Mouse (Mus musculus) left cerebral cortex, postnatal 36 days (tissue): ENCODE results near the gene Drd4. TPM values are rescaled to one million over a fixed set of nuclear protein-coding genes. Genes with fewer than 3 reads are reported as not detected.
"Not testable (repeated sequence)": the region's sequence is repeated elsewhere in the genome, so short reads cannot be mapped to it uniquely, and the experiment has no call there.

Experiments used
- DNase-seq, 2 experiments: peaks; one replicate each; pipeline ENCODE4 v3.0.0; 2021 to 2022; ENCODE audit warnings: low spot score in 2 of 2, mixed read lengths in 1 of 2
- intact Hi-C: fragments of 180-260 bp; cut with DNase I; formaldehyde crosslinking; loops from one replicate; pipeline ENCODE4 v1.15.1; 2025
- total RNA-seq, 2 experiments: library from RNA; stranded (reverse); gene quantifications; 2 replicates each; pipeline ENCODE4 v1.2.3; 2021

The Drd4 gene
- total RNA-seq, result under 1 TPM; 0.17 to 0.39 TPM

- intact Hi-C loops, result no loop called here
- peak; percentile 45 to 50 for DNase-seq
Measured at GRCm38 (mm10) chr7:141291921-141292582, at the start of gene Drd4. TSS of gene Drd4 (plus strand) at chr7:141292006.

DNA sequence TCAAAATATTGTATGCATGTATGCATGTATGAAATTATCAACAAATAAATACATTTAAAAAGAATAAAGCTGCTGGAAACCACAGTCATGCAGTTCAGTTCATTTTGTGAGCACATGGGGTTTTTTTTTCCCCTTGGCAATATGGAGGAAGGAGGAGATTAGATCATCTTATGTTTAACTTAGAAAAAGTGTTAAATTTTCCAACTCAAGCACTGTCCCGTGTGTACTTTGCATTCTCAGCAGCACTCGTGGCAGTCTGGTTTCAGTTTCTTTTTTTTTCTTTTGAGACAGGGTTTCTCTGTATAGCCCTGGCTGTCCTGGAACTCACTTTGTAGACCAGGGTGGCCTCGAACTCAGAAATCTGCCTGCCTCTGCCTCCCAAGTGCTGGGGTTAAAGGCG, 41.3 kb upstream of the Drd4 start:
- DNase-seq, intact Hi-C loops: not testable (repeated sequence)

DNA sequence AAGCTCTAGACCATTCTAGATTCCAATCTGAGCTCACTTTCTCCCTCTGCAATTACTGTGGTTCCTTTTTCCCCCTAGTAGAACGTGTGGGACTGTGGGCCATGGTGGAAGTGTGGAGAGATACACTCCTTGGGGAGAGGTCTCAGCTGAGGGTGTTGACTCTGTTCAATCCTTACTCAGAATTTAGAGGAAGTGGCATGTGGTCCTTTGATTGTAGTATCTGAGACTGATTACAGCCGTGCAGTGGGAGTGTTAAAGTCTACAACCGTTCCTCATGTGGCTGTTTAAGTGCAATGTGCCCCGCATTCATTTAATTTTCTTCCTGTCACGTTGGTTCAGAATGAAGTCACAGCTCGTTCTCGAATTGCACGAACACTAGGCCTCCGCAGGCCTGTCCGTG, 35.6 kb upstream of the Drd4 start:
- no peak for DNase-seq
- intact Hi-C loops, result no loop called here

- DNase-seq, result no peak
- intact Hi-C loops, result no loop called here
Measured at GRCm38 (mm10) chr7:141261480-141261879, 30.3 kb upstream of the Drd4 start.

DNA sequence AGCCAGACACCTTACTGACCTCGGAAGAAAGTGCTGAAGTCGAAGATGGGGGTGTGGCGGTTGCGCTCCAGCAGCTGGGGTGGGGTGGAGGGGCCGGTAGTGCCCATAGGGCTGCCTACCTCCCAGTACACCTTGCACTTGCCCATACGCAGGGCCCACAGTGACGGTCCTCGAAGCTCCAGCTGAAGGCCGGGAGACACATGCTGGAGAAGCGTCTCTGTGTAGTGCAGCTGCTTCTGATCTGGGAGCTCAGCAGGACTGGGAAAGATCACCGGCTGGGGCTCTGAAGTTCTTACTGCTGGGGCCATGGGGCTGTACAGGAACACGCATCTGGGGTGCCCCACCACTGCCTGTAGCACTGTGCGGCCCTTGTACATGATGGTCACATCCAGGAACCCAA, 28.2 kb upstream of the Drd4 start:
- DNase-seq, result no peak
- intact Hi-C loops, result no loop called here

DNA sequence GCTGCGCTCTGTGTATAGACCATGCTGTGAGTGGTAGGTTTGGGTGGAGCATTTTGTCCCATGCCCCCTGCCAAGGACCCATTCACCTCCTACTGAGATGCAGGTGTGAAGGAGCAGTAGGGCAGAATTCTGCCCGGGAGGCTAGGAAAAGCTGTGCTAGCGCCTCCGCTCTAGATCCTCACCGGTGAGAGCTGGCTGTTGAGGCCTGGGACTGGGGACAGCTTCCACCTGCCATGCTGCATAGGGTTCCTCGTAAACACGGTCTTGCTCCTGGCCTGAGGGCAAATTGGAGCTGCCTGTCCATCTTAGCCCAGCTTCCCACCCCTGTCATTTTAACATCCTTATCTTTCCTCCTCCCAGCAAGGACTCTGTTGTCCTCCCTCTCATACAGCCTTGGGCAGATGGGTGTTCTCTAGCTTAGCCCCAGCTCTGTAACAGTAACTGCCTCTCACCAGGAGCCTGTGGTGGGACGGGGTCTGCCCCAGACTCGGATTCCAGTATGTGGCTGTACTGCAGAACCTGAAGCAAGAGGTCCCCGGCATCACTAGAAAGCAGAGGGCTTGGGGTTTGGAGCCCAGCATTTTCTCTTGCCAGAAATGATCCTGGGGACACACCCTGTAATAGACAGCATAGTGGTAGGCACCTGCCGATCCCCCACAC, 27.6 kb upstream of the Drd4 start:
- no peak for DNase-seq
- intact Hi-C loops, result no loop called here

DNA sequence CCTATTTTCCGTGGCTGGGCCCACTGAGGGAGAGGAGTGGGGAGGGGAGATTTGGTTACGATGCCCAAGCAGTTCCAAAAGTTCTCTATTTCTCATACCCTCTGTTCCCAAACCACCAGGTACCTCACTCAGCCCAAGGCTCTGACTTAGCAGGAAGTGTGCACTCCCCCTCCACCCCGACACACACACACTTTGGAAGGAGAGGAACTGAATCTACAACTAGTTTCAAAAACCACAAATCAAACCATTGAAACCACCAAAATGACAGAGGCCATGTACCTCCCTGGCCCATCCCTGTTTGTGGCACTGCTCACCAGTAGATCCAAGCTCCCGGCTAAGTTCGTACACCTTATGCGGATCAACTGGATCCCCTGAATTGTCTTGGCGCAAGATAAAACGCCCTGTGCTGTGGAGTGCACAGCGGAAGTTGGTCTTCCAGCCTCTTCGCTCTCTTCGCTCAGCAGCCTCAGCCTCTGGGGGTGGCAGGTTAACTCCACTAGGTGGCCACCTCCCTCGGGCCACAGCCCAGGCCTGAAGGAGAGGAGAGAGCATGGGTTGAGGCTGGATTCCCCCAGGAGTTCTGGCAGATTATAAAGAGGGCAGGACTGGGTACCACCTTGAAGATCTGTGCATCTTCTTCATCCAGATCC, 26.9 kb upstream of the Drd4 start:
- no peak for DNase-seq
- intact Hi-C loops, result loop anchor here (5.0 kb wide), 1 partner anchor 97 kb away; no protein-coding TSS in a partner anchor

GRCm38 (mm10) chr7:141265411-141265738, 26.4 kb upstream of the Drd4 start:
- no peak for DNase-seq
- intact Hi-C loops, result loop anchor here (5.0 kb wide), 1 partner anchor 97 kb away; no protein-coding TSS in a partner anchor

GRCm38 (mm10) chr7:141265739-141266561, 25.9 kb upstream of the Drd4 start, which contains the start of gene Irf7:
TSS of gene Irf7 (minus strand) at chr7:141266481.
- intact Hi-C loops, result loop anchor here (5.0 kb wide), 1 partner anchor 96 kb away; no protein-coding TSS in a partner anchor
- DNase-seq, result peak in 1 of 2 experiments; percentile 16

DNA sequence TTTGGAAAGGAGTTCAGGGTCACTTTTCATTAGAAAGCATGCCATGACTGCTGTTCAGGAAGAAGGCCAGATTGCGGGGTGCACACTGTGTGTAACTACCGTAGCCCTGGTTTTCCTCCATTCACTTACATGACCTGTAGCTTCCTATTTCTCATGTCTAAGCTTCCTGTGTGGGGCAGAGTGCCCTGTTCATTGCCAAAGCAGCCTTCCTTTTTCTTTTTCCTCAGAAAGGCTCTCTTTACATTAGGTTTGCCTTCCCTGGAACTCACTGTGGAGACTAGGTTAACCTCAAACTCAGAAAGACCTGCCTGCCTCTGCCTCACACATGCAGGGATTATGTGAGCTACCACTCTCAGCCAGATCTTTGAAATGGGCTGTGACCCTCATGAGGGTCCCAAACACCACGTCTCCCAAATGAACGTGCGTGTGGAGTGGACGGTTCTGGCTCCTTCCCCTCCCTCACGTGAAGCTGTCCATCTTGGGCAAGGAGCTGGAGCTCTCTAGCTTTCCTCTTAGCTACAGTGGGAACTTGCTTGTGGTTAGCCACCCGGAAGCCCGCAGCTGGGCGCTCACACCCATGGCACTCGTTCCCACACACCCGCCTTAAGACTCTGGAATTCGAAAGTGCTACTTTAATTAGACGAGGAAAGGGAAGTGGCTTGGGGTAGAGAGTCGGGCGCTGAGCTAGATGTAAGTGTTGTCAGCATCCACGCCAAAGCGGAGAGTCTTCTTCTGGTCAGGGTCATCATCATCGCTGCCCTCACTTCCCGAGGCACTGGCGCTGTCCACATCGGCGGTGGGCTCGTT, 23.1 kb upstream of the Drd4 start:
- DNase-seq, result no peak
- intact Hi-C loops, result loop anchor here (5.0 kb wide), 1 partner anchor 94 kb away; no protein-coding TSS in a partner anchor

DNA sequence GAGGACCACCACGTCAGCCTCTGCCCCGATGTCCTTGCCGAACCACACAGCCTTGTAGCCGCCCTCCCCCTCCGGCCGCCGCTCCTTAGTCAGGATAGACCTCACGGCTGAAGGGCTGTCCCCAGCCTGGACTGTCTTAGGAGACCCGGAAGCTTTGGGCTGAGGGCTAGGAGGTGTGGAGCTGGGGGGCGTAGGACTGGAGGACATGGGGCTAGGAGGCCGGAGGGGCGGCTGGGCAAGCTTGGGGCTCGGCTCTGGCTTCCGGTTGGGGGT, 22.6 kb upstream of the Drd4 start:
- no peak for DNase-seq

DNA sequence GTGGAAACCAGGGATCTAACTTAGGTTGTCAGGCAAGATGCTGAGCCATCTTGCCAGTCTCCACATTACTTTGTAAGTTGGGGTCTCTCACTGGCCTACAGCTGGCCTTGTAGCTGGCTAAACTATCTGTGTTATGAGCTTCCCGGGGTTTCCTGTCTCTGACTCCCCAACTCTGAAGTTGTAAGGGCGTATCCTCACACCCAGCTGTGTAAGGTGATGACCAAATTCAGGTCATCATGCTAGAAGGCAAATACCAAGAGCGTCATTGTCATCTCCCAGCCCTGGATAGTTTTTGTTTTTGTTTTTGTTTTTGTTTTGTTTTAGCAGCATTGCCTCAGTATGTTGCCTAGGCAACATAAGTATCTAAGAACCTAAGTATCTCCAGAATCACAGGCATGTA, 21.2 kb upstream of the Drd4 start:
- intact Hi-C loops, result no loop called here
- DNase-seq, result no peak

More for the DNA sequence above, 22.6 kb upstream of the Drd4 start:
- intact Hi-C loops, result loop anchor here (5.0 kb wide), 1 partner anchor 93 kb away; no protein-coding TSS in a partner anchor

DNA sequence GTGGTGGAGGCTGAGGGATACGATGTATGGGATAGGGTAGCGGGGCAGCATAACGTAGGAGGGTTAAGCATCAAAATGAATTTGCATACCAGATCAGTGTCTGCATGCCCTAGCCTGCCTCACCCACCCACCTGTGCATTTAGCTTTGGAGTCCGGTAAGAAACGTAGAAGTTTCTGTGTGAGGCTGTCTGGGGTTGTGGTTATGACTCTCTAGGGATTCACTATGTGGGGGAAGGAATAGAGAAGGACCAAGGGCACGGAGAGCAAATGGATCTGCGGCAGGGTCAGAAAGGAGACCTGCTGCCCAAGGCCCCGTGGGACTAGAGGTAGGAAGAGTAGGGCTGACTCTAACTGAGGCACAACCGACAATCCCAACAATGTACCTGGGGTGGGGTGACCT, 16.4 kb upstream of the Drd4 start:
- no peak for DNase-seq

GRCm38 (mm10) chr7:141276546-141276945, 15.3 kb upstream of the Drd4 start, which contains the start of gene Cdhr5:
TSS of gene Cdhr5 (minus strand) at chr7:141276786.
- intact Hi-C loops, result no loop called here

More for the DNA sequence above, 16.4 kb upstream of the Drd4 start:
- intact Hi-C loops, result no loop called here

DNA sequence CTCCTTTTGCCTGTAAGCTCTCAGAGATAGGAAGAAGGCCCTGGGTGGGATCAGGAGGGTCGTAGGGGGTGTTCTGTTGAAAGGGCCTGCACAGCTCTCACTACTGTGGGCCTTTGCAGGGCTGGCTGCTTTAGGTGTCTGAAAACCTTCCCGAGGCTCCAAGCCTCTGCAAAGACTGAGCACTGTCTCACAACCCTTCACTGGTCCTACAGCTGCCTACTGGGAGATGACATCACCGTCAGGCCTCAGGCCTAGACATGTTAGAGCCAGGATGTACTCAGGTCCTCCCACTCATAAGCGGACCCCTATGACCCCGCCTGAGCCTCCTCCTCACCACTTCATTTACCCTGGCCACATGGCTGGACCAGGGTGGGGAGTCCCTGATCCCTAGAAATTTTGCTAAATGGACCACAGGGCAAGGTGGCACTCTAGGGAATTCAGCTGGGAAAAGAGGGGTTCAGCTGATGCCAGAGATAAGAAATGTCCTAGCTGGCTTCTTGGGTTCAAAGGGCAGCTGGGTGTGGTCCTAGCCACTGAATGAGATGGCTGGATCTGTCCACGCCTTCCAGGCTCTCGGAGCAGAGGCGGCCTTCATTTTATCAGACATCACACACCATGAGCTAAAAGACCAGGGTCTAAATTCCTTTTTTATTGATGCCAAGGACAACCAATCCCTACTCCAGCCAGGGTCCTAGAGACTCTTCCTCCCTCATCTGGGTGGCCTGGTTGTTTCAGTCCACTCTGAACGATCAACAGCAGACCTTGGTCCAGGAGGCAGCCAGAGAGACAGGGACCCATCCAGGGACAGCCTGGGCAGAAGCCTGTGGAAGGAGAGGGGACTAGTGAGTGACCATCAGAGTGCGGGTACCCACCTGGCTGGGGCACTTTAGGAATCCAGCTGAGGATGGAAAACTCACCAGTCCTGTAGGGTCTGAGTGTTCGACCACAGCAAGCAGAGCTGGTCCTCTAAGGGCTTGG, 13.8 kb upstream of the Drd4 start:
- intact Hi-C loops, result no loop called here
- DNase-seq, result no peak

More at GRCm38 (mm10) chr7:141276546-141276945, 15.3 kb upstream of the Drd4 start, which contains the start of gene Cdhr5:
- no peak for DNase-seq

DNA sequence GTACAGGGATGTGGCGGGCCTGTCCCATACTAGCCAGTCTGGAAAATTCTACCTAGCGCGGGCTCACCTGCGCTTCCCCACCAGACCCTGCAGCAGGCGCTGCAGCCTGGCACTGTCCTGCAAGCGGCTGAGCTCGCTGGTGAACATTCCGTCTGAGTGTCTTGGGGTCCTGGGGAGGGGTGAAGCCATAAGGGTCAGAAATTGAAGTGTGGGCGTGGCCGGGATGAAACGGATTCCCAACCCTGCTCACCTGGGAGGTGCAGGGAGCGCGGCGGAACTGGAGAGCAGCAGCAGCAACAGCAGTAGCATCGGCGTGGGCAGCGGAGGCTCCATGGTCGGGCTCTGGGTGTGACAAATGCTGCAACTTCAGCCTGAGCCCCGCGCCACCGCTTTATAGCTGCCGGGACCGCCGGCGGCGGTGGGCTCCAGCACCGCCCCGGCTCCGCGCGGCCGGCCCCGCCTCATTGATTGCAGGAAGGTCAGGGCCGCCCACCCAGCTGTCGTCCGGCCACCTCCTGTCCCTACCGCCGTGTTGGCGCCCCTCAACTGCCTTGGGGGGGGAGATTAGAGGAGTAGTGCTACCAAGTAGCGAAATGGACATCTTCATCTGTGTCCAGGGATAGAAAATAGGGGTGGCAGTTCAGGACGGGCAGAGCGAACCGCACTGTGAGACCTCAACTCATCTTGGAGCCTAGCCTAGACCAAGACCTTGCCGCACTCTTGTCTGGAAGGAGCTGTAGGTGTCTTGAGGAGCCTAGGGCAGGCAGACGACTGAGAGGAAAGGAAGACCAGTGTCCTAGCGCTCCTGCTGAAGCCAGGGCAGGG, 12.8 kb upstream of the Drd4 start, which contains the start of gene Sct:
Sct (minus strand) TSS at position 368 of the 825 bp plus-strand sequence.
- intact Hi-C loops, result no loop called here
- no peak for DNase-seq

DNA sequence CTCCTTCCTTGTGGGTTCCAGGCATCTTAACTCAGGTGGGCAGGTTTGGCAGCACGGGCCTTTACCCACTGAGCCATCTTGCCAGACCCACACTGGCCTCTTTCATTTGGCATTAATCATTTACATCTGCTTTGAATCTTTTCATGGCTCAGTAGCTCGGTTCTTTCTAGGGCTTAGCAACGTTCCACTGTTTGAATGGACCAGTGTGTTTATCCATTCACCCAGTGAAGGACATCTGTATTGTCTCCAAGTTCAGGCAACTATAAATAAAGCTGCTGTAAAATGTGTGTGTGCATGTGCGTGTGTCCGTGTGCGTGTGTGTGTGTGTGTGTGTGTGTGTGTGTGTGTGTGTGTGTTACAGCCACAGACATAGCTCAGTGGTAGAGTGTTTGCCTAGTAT, 10.4 kb upstream of the Drd4 start:
- no peak for DNase-seq
- intact Hi-C loops, result no loop called here
